Mouse (Mus musculus) urinary bladder, postnatal 10 days (tissue): Measurements from ENCODE around the gene U90926.

Experiments
- DNase-seq: peaks from one replicate; pipeline ENCODE4 v3.0.0; 2022; ENCODE audit warnings: low spot score

U90926 gene

DNA sequence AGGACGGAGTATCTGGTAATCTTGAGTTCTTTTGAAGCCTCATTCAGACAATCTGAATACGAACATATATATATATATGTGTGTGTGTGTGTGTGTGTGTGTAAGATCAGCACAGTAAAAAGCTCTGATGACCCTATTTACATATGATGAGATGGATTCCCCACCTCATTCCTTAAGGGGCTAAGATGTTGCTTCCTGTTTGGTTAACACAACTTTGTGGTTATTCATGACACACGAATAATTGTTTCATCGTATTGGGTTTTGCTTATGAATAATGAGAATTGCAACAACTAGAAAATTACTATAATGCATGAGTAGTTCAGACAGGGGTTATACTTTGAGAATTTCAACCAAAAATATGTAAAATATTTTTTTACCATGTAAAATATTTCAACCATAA, at the start of gene U90926:
U90926 (minus strand) TSS at position 101 of the 400 bp plus-strand sequence.
- DNase-seq, result no peak

DNA sequence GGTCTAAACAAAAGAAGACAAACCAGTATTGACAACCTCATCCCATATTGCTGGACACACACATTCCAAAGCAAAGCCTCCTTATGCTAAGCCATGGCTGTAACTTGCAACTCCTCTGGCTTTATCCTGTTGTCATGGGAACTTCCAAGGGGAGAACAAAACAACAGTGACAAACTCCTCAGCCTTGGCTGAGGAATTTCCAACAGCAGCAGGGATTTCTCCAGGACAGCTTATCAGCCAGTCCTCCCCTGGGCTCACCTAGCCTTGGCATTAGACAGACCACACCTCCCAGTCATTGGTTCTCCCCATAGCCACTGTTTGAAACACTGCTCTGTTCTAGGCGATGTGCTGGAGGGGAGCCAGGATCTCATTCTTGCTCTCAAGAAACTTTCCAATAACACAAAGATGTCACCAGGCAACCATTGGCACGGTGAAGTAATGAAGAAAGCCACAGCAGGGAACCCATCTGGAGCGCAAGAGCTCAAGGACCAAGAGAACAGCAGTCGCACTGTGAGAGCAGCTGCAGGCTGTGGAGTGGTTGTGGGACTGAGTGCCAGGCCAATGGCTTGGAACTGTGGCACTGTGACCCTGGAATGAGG, 48.7 kb upstream of the U90926 start:
- DNase-seq, result no peak

DNA sequence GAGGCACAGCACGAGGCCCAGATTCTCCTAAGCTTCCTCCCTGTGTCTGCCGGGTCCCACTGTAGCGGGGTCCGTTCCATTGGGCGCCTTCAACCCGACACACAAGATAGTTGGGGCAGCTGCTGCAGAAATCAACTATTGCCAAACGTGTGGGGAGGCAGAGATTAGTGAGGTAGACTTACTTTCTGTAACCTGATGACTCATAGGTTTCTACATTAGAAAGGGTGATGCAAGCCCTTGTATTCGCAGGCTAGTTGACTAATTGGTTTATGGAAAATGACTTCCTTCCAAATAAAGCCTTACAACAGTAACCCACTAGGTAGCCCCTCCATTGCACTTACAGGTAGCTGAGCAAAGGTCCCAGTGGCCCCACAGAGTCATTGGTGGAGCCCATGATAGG, 47.4 kb upstream of the U90926 start:
- no peak for DNase-seq

DNA sequence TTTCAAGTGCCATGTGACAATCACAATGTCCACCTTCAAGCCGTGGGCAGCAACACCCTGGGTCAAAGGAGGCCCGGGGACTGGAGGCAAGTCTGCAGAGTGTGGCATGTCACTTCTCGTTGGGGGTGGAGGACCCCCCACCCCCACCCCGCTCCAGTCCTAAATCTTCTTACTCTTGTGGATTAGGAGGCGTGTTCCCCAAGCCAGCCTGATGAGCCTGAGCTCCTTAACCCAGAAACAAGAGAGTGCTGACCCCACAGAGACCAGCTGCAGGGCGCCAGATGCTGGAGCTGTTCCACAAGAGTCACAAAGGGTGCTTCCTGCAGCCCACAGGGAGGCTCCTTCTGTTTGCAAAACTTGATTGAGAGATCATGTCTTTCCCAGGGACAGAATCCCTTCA, 41.0 kb upstream of the U90926 start, which contains the start of gene Ppef2:
Ppef2 (minus strand) TSS at position 61 of the 400 bp plus-strand sequence.
- no peak for DNase-seq

DNA sequence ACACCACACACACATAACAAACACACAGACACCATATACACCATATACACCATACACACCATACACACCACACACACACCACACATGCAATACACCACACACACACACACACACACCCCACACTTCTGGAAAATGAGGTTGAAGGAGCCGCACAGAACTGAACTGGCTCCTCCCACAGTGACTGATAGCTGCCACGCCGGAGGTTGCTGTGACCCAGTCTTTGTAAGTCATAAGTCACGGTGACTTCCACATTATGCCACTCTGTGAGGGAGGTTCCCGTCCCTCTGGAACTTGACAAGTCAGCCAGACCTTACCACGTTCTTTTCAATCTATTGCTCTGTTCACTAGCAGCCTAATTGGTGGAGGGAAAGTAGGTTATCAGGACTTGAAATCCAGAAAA, 39.3 kb upstream of the U90926 start:
- no peak for DNase-seq

DNA sequence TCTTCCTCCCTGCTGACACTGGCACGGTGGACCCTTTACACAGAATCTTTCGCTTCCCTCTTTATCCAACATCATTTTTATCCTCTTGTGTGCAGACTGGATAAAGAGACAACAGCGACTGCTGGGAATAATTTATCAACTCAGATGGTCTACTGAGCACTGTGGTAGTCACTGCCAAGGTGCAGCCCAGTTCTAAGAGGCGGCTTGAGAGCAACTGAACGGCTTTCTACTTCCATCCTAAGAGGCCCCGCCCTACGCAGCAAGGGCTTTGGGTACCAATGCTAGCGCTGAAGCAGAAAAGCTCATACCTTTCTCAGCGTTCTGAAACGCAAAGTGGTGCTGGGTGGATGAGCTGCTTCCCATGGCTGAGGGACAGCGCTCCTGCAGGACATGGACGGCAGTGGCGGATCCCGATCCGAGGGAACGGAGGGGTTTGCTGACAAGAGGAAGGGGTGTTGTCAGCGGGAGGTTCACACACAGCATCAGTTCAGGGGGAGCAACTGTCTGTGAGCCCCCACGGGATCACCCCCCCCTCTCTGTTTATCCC, 37.7 kb upstream of the U90926 start:
- no peak for DNase-seq

DNA sequence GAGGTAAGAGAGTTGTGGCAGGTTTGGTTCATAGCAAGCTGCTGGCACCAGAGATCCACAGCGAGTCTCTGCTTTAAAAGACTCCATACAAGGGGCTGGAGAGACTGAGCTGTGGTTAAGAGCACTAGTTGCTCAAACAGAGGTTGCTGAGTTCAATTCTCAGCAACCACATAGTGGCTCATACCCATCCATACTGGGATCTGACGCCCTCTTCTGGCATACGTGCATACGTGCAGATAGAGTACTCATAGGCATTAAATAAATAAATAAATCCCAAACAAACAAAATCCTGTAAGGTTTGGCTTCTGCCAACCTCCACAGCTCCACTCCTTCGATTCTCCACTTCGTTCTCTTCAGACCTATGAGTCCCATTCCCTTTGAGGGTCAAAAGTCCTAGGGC, 36.8 kb upstream of the U90926 start:
- DNase-seq, result no peak

DNA sequence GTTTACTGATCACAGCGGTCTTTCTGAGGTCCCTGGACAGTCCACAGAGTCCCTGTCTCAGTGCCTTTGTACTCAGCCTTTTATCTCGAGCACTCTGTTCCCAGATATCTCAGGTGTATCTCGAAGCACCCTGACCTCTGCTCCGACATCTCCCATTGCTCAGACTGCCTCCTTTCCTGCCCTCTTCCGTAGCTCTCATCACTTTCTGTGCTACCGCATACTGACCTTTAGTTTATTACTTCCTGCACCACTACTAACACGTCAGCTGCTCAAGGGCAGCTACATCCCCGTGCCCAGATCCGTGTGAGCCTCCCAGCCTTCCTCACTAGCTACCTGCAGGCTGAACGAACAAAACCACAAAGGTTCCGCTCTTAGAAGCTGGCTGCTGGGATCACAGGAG, 33.4 kb upstream of the U90926 start:
- no peak for DNase-seq

DNA sequence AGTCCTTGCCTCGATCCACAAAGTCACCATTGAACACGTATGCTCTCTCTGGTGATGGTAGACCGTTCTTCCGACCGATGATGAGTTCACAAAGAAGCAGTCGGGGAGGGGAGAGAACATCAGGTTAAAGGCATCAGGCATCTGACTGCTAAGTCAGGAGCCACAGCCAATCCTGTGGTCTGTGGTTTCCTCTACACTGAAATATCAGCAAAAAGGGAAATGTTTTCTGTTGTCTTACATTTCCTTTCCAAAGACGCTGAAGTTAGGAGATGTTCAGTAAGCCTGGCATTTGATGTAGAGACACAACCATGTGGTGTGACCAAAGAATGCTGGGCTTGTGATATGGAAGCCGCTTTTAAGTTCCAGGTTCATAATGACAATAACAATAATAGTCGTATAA, 30.3 kb upstream of the U90926 start:
- no peak for DNase-seq

DNA sequence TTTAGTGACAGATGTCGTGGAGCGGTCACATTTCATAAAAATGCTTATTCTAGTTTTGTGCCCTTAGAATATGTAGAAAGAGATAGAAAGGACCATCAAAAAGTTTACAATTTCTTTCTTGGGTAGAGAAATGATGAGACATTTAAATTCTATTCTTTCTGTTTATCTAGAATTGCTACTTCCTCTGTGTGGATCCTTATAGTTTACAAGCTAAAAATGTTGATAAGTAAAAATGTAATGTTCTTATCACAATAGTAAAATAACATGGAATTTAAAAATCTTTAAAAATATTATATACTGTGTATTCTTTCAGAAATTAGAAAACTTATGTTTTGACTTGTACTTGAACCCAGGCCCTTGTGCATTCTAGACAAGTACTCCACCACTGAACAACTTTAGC, 29.7 kb upstream of the U90926 start:
- no peak for DNase-seq

DNA sequence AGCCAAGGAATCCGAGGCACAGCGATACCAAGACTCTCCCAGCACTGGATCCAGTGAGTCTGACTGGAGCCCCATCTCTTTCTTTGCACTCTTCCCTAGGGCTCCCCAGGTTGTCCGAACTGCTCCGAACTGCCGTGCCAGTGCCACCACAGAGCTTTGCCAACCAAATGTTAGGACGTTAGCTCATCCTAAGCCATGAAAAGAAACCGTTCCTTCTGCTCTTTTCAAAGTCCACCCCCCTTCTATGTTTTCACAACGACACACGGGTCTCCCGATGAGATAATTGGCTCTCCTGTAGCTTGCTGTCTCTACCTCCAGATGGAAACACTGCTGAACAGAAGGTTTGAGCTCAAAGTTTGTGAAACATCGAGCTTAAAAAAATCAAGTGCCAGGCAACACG, 25.6 kb upstream of the U90926 start:
- no peak for DNase-seq

DNA sequence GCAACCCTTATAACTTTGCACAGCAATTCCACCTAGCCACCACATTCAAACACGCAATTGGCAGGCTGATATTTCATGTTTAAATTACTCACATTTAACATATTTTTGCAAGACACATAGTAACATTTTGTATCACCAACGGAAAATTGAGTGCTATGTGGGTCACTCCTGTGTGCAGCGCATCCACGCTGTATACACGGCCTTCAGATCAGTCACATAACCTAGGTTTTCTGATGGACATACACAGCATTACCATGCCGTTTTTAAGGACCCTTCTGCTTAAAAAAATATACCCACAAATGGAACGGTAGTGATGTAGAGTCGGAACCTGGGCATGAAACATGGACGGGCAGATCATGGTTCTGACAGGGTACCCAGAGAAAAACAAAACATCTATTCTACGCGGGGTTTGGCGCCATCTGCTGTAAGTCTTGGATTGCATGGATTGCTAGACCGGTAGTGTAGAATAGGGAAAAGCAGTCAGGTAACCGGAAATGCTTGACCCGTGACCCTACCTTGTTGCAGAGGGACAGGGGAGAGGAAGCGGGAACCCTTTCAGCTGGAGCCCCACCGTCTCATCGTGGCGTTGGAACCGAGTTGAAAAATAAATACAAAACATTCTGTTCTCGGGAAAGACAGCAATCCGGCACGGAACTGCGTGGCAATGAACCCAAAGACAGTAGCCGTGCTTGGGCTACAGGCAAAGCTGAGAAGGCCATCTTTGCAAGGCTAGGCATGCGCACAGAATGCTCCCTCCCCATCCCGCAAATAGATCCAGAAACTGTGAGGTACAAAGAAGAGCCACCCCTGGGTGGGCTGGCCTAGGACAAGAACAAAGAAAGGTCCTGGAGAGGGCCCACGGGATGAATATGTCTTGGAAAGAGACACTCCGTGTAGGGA, 24.4 kb upstream of the U90926 start:
- DNase-seq, result no peak

DNA sequence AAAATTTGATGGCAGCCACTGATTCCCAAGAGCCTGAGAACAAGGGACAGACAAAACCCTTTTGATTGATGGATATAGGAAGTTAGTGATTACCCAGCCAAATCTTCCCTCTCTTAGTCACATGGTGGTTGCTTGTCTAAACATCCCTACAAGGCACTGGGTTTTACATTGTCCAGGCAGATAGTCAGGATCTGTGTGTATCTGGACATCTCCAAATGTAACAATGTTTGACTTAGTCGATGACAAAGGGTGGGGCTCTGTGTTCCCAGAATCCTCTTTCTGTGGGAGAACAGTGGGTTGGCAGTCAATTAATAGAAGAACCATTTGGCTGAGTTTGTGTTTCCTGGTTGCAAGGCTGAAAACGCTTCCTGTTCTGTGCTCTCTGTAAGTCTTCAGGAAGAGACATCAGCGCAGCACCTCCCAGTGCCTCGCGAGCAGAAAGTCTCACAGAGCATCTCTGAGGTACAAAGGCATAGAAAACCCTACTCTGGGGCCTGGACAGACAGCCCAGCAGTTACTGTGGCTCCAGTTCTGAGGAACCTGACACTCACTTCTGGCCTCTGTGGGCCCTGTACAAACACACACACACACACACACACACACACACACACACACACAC, 19.8 kb upstream of the U90926 start:
- DNase-seq, result no peak

DNA sequence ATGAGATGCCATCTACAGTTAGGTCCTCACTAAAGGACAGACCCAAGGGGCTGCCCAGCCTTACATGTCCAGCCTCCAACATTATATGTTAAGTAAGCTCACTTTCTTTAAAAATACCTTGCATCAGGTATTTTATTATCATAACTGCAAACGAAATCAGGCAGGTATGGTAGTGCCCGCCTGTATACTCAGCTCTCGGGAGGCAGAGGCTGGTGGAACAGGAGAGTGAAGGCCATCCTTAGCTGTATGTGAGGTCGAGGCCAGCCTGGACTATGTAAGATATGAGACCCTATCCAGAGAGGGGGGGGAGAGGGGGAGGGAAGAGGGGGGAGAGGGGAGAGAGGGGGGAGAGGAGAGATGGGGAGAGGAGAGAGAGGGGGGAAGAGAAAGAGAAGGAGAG, 18.2 kb upstream of the U90926 start:
- no peak for DNase-seq

DNA sequence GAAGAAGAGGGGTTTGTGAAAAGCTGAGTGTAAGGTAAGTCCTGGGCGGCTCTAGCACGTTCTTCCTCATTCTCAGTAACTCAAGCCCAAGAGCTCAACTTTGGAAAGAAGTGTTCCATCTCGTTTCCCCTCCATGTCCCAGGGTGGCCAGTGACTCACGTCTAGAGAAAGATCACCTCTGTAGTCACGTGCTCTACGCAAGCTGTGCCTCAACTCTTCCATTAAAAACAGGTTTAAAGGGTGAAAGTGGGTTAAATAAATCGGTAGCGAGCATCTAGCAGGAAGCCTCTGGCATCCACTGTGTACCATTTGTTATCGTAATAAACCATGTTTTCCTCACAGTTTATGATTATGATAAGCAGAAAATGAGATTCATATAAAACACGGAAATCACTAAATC, 16.6 kb upstream of the U90926 start:
- DNase-seq, result no peak

DNA sequence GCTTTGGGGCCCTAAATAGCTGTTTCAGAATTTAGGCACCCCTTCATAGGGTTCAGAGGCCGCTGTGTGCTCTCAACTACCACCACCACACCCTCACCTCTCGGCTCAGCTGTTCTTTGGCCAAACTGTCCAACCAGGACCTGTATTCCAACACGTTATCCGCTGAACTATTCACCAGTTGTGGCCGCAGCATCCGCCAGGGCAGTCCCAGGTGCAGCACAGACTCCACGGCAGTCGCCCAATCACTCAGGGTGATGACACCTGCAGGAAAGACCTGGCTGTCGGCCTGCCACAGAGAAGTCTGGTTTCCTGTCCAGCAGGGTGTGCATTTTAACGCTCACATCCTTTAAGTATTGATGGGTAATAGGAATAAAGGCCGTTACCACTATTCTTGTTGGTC, 15.1 kb upstream of the U90926 start:
- no peak for DNase-seq

DNA sequence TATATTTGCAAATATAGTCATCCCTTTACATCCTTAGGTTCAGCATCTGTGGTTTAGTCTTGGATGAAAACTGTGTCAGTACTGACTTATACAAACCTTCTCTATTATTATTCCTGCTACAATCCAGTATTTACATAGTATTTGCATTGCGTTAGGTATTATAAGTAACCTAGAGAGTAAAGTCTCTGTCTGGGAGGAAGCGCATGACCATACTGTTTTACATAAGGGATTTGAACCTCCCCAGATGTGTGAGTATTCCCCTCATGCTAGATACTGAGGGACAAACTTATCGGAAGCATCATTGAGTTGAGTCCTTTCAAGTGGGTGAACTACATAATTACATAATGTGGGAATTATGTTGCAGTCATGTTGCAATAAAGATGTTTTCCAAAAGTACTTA, 14.3 kb upstream of the U90926 start:
- DNase-seq, result no peak

DNA sequence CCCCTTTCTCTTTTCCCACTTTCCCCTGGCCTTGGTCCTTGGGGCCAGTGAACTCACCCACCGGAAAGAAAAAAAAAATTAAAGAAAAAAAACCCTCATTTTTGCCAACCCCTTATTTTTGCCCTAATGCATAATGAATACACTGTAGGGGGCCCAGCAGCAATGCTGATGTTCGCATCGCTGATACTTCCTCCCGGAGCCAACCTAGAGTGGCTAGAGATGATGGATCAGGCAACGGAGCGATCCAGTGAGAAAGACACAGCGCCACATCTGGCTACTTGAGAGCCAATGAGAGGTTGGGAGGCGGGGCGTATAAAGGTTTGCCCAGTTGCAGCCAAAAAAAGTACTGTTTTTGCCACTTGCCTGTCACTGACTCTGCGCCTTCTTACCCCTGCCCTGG, 13.6 kb upstream of the U90926 start:
- no peak for DNase-seq

DNA sequence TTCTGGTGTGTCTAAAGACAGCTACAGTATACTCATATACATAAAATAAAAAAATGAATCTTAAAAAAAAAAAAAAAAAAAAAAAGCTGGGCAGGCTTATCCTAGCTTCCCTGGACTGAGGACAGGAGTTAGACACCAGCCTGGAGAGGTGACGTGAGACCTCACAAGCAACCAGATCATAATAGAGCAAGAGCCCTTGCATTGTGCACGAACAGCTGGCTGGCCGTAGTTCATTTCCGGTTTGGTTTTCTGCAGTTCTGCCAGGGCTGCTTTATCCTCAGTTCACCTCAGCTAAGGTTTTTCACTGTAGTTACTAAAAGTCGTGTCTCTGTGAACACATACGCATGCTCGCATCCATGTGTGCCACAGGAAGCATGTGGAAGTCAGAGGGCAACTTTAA, 12.6 kb upstream of the U90926 start:
- DNase-seq, result no peak

DNA sequence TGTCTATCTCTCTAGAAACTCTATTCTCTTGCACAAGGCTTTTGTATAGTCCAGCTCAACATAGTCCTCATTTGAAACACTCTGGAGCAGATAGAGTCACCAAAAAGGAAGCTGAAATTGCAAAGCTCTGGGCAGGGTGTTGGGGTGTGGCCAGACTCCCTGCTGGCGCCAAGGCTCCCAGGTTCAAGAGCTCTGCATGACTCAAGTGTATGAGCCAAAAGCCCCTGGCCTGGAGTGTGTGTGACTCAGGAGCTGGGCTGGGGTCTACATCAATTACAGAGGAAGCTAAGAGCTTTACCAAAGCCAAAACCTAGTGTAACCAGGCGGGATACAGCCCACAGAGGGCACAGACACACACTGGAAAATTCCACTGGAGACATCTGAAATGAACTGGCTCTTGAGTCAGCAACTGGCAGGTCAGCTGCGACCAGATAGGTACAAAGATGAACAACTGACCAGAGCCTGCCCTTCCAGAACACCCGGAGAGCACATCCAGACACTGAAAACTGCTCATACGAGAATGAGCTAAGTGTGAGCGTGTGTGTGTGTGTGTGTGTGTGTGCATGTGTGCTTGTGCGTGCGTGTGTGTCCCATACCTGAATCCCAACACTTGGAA, 5.2 kb upstream of the U90926 start:
- no peak for DNase-seq

DNA sequence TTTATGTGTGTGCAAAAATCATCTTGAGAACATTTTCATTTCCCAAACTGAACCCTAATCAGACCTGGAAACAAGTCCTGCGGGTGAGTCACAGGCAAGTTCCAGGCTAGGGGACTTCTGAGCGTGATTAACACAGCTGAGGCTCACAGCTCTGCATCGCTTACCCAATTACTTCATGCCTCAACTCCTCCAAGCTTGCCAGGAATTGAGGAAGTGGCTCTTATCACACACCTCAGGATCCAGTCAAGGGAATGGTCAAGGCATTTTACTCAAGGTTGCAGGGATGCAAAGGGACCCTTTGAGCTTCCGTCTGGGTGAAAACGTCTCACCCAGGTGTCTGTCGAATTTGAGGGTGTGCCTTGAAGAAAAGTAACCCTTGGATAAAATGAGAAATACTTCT, 4.6 kb upstream of the U90926 start:
- DNase-seq, result no peak
